ENCODE assay signal across 26 mouse cellular contexts in the genomic region with DNA sequence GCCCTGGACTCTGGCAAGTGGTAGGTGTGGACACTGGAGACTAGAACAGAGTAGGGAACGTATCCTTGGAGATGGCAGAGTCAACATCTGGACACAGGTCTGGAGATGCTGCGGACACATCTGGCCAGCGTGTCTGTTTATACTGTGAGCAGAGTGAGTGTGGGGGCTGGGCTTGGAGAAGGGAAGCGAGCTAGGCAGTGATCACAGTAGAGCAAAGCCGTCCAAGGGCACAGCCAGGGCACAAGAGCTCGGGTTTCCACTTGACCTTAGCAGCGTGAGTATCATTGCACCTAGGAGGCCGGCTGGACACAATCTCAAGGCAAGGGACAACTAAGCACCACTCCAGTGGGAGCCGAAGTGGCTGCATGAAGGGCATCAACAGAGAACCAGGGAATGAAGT. TPM values are rescaled to one million over a fixed set of nuclear protein-coding genes. Genes with fewer than 3 reads are reported as not detected.
DNase-seq lines count a peak whose midpoint lies in the region; ATAC-seq lines count a peak whose summit lies in the region.
"Had no signal": no experiment of that assay in that cellular context is flagged by ENCODE, and none has a peak within 500 bp of the region (broad histone marks: within the 10 kb centered on the region; RNA-seq: fewer than 3 reads in every experiment).

No protein-coding gene starts in this region.

- no peak overlapping the region for H3K9ac ChIP-seq in kidney, embryonic 15.5 days
- no peak overlapping the region for H3K9ac ChIP-seq in lung, embryonic 16.5 days (ENCODE audit: low read length)
- H3K9ac ChIP-seq: forebrain, embryonic 12.5 days; heart, embryonic 13.5 days; hindbrain, embryonic 14.5 days; lung, embryonic 15.5 days; neural tube, embryonic 13.5 days had no signal

- DNase-seq in embryo, embryonic 10 days (ENCODE audit: low spot score): peak; percentile 30
- DNase-seq in embryo, embryonic 9.5 days (ENCODE audit: extremely low spot score): no peak
- DNase-seq in kidney, adult 11 months: no peak
- peak; percentile 35 for DNase-seq in embryo, embryonic 10.5 days (ENCODE audit: low spot score)
- DNase-seq in right cerebral cortex, adult 2 months (ENCODE audit: low spot score in 2 of 2): no peak
- no peak for DNase-seq in T-cell, adult 2 months (ENCODE audit: low spot score)
- DNase-seq: adrenal gland, postnatal 25 days; cerebellum, adult 11 months; cerebellum, postnatal 10 days; heart, adult 18-20 months; heart, postnatal 36 days; kidney, postnatal 36 days; right cerebral cortex, postnatal 14 days; spleen, adult 18-20 months; thymus, adult 2 months had no signal

- no peak overlapping the region for H3K27ac ChIP-seq in kidney, embryonic 15.5 days
- no peak overlapping the region for H3K27ac ChIP-seq in lung, embryonic 16.5 days (ENCODE audit: low read length)
- H3K27ac ChIP-seq: forebrain, embryonic 12.5 days; heart, embryonic 13.5 days; hindbrain, embryonic 14.5 days; neural tube, embryonic 13.5 days had no signal

- 0 out of 2 replicates have a peak, but pooled peaks have one; percentile 30 for ATAC-seq in kidney, embryonic 15.5 days (replicated peaks; ENCODE audit: low FRiP score)
- peak; percentile 10; the same call in 1 of the 2 replicates for ATAC-seq in lung, embryonic 16.5 days (ENCODE audit: low read depth)
- ATAC-seq: activated CD4-positive, CD25-positive, alpha-beta regulatory T cell, adult 4 months; CD4-positive, CD25-positive, alpha-beta regulatory T cell, adult 4 months; Patski had no signal

- no peaks in the 10 kb centered on the region for H3K27me3 ChIP-seq in kidney, embryonic 15.5 days
- no peaks in the 10 kb centered on the region for H3K27me3 ChIP-seq in lung, embryonic 16.5 days (ENCODE audit: control insufficient read depth, insufficient read depth, low read depth, low read length)
- H3K27me3 ChIP-seq: forebrain, embryonic 12.5 days; heart, embryonic 13.5 days; lung, embryonic 15.5 days; neural tube, embryonic 13.5 days; Patski had no signal

- peaks cover 17% of the 10 kb centered on the region; the same call in 1 of the 2 replicates for H3K36me3 ChIP-seq in kidney, embryonic 15.5 days
- no peaks in the 10 kb centered on the region; the same call in 1 of the 2 replicates for H3K36me3 ChIP-seq in lung, embryonic 16.5 days (ENCODE audit: control insufficient read depth, insufficient read depth, low read length)
- H3K36me3 ChIP-seq: lung, embryonic 15.5 days had no signal

- H3K4me3 ChIP-seq in kidney, embryonic 15.5 days (replicated peaks): no peak overlapping the region
- no peak overlapping the region for H3K4me3 ChIP-seq in lung, embryonic 16.5 days (ENCODE audit: low read length)
- H3K4me3 ChIP-seq: forebrain, embryonic 12.5 days; heart, embryonic 13.5 days; lung, embryonic 15.5 days; neural tube, embryonic 13.5 days had no signal

- no peak overlapping the region for H3K4me2 ChIP-seq in kidney, embryonic 15.5 days
- no peak overlapping the region for H3K4me2 ChIP-seq in lung, embryonic 16.5 days (ENCODE audit: low read depth, low read length)
- H3K4me2 ChIP-seq: forebrain, embryonic 12.5 days; heart, embryonic 13.5 days; hindbrain, embryonic 14.5 days; liver, embryonic 11.5 days; lung, embryonic 15.5 days; neural tube, embryonic 13.5 days had no signal

- H3K4me1 ChIP-seq in kidney, embryonic 15.5 days: peaks cover 23% of the 10 kb centered on the region
- H3K4me1 ChIP-seq in lung, embryonic 16.5 days (replicated peaks; ENCODE audit: control insufficient read depth, insufficient read depth, low read length): peaks cover 4% of the 10 kb centered on the region; the same call in 1 of the 2 replicates
- H3K4me1 ChIP-seq: forebrain, embryonic 12.5 days; neural tube, embryonic 13.5 days had no signal

- 23% methylated on average over 9 of the region's 9 CpGs for WGBS in kidney, embryonic 15.5 days
- 20% methylated on average over 9 of the region's 9 CpGs for WGBS in lung, embryonic 16.5 days

- no peaks in the 10 kb centered on the region for H3K9me3 ChIP-seq in kidney, embryonic 15.5 days (replicated peaks)
- H3K9me3 ChIP-seq in lung, embryonic 16.5 days (ENCODE audit: control insufficient read depth, low read length): no peaks in the 10 kb centered on the region
- H3K9me3 ChIP-seq: forebrain, embryonic 12.5 days; heart, embryonic 13.5 days; lung, embryonic 15.5 days; neural tube, embryonic 13.5 days had no signal

RNA-seq across cellular contexts. Expression of gene Arid5a, which starts 15.5 kb away (rescaled TPM):
- 6.7 and 7.3 TPM in 2 replicates for polyA plus RNA-seq in kidney, embryonic 15.5 days (2015; fragmentation: Nextera tagmentation; extraction: Ambion mirVana)
- 9.1 and 10.9 TPM in 2 replicates for polyA plus RNA-seq in lung, embryonic 16.5 days (2015; fragmentation: Nextera tagmentation; extraction: Ambion mirVana)

RNA-seq across cellular contexts. Expression of gene Kansl3, which starts 45.9 kb away (rescaled TPM):
- polyA plus RNA-seq in kidney, embryonic 15.5 days (2015; fragmentation: Nextera tagmentation; extraction: Ambion mirVana): 44.8 and 49.9 TPM in 2 replicates
- 40.8 and 42.9 TPM in 2 replicates for polyA plus RNA-seq in lung, embryonic 16.5 days (2015; fragmentation: Nextera tagmentation; extraction: Ambion mirVana)

RNA-seq across cellular contexts. Expression of gene Neurl3, which starts 48.6 kb away (rescaled TPM):
- 16.6 and 17.7 TPM in 2 replicates for polyA plus RNA-seq in kidney, embryonic 15.5 days (2015; fragmentation: Nextera tagmentation; extraction: Ambion mirVana)
- polyA plus RNA-seq in lung, embryonic 16.5 days (2015; fragmentation: Nextera tagmentation; extraction: Ambion mirVana): 7.5 and 7.7 TPM in 2 replicates

RNA-seq across cellular contexts. Expression of gene Fer1l5, which starts 49.0 kb away (rescaled TPM):
- polyA plus RNA-seq in kidney, embryonic 15.5 days (2015; fragmentation: Nextera tagmentation; extraction: Ambion mirVana): 1.0 and 1.5 TPM in 2 replicates
- 0.88 and 1.1 TPM in 2 replicates for polyA plus RNA-seq in lung, embryonic 16.5 days (2015; fragmentation: Nextera tagmentation; extraction: Ambion mirVana)

Comparison
In these comparisons a context has a peak if more than half of its experiments do, and no peak if none do; other contexts are left out.
1. DNase-seq: peak in embryo, embryonic 10 days (single experiment) and embryo, embryonic 10.5 days (single experiment); none in embryo, embryonic 9.5 days (single experiment), kidney, adult 11 months (single experiment), right cerebral cortex, adult 2 months (0 of 2) and T-cell, adult 2 months (single experiment).